Mouse (Mus musculus) neural tube, embryonic 11.5 days (tissue): ENCODE results near the gene Mapk12. TPM values are rescaled to one million over a fixed set of nuclear protein-coding genes. Genes with fewer than 3 reads are reported as not detected.

Experiments used
- ATAC-seq: fragments of 200-750 bp; cut with Nextera tagmentation; 2 replicates; pipeline ENCODE4 v1.8.0; 2017; ENCODE audit warnings: moderate number of reproducible peaks, mild to moderate bottlenecking, moderate TSS enrichment, moderate library complexity; ENCODE audit not compliant: insufficient read depth, low FRiP score, low TSS enrichment
- DNase-seq: peaks from one replicate; pipeline ENCODE4 v3.0.0-alpha.2; 2015; ENCODE audit warnings: low spot score
- H3K27ac ChIP-seq: fragments of 300-500 bp; sonication (generic); 2 replicates; pipeline ENCODE4 v1.5.1; 2014; ENCODE audit warnings: low read depth, mild to moderate bottlenecking, low read length
- H3K27me3 ChIP-seq: fragments of 300-500 bp; sonication (generic); 2 replicates; pipeline ENCODE4 v1.6.1; 2014; ENCODE audit warnings: mild to moderate bottlenecking, low read length, mixed read lengths; ENCODE audit not compliant: control insufficient read depth, insufficient read depth
- H3K36me3 ChIP-seq: fragments of 300-500 bp; sonication (generic); 2 replicates; pipeline ENCODE4 v1.6.1; 2014; ENCODE audit warnings: mild to moderate bottlenecking, low read length, moderate library complexity, mixed read lengths; ENCODE audit not compliant: control insufficient read depth, insufficient read depth
- H3K4me1 ChIP-seq: fragments of 300-500 bp; sonication (generic); 2 replicates; pipeline ENCODE4 v1.6.1; 2014; ENCODE audit warnings: low read length, mixed read lengths; ENCODE audit not compliant: control insufficient read depth, insufficient read depth
- H3K4me2 ChIP-seq: fragments of 300-500 bp; sonication (generic); 2 replicates; pipeline ENCODE4 v1.6.1; 2014; ENCODE audit warnings: low read depth, mild to moderate bottlenecking, moderate library complexity
- H3K4me3 ChIP-seq: fragments of 300-500 bp; sonication (generic); 2 replicates; pipeline ENCODE4 v1.5.1; 2014; ENCODE audit warnings: low read depth, low read length
- H3K9ac ChIP-seq: fragments of 300-500 bp; sonication (generic); 2 replicates; pipeline ENCODE4 v1.6.1; 2014; ENCODE audit warnings: mild to moderate bottlenecking, low read length
- H3K9me3 ChIP-seq: fragments of 300-500 bp; sonication (generic); 2 replicates; pipeline ENCODE4 v1.6.1; 2016; ENCODE audit warnings: low read length; ENCODE audit not compliant: control insufficient read depth
- WGBS: fragments of 180-500 bp; shearing (Covaris S2); extraction: QIAGEN DNeasy Blood & Tissue Kit; methylation state at CpG from one replicate; pipeline ENCODE4 v1.1.7; 2014; 5-methylcytosine and 5-hydroxymethylcytosine counted together
- polyA plus RNA-seq: library from polyadenylated mRNA; unstranded; fragments of >200 nt; fragmentation: Nextera tagmentation; extraction: Ambion mirVana; gene quantifications from 2 replicates; pipeline ENCODE4 v1.2.1, GENCODE M21; 2014

The Mapk12 gene
- polyA plus RNA-seq, 1 experiment from 2014 or later: 20.3 TPM

- H3K4me1 ChIP-seq: no peaks in the 10 kb centered on the region
- no peaks in the 10 kb centered on the region for H3K9me3 ChIP-seq
- no peak for ATAC-seq
- H3K4me3 ChIP-seq: no peak overlapping the region
- H3K9ac ChIP-seq: no peak overlapping the region
- WGBS: 94% methylated on average over 16 of the region's 16 CpGs
- no peak for DNase-seq
- no peaks in the 10 kb centered on the region for H3K27me3 ChIP-seq
- no peak overlapping the region for H3K27ac ChIP-seq
- peaks cover 47% of the 10 kb centered on the region for H3K36me3 ChIP-seq
- H3K4me2 ChIP-seq: no peak overlapping the region
These were observed 18.0 kb upstream of the Mapk12 start for GRCm38 (mm10) chr15:89158516-89158915.

- Histone ChIP-seq H3K4me3 (no peak overlapping the region), H3K9me3 (no peaks in the 10 kb centered on the region), H3K9ac (no peak overlapping the region), H3K36me3 (peaks cover 47% of the 10 kb centered on the region), H3K27ac (no peak overlapping the region), H3K4me1 (no peaks in the 10 kb centered on the region), H3K4me2 (no peak overlapping the region), H3K27me3 (no peaks in the 10 kb centered on the region)
- ATAC-seq (peak; percentile 28; the same call in 1 of the 2 replicates), DNase-seq (peak; percentile 81)
- 72% methylated on average over 7 of the region's 7 CpGs for WGBS
These were observed 17.5 kb upstream of the Mapk12 start for GRCm38 (mm10) chr15:89157954-89158353.

- Histone ChIP-seq H3K4me1 (peaks cover 13% of the 10 kb centered on the region), H3K36me3 (peaks cover 12% of the 10 kb centered on the region), H3K27me3 (peaks cover 8% of the 10 kb centered on the region; the same call in 1 of the 2 replicates), H3K27ac (peak overlapping the region; percentile 61; the same call in 1 of the 2 replicates), H3K4me2 (0 out of 2 replicates have a peak overlapping the region, but pooled peaks have one; percentile 4), H3K9ac (no peak overlapping the region), H3K4me3 (no peak overlapping the region), H3K9me3 (no peaks in the 10 kb centered on the region)
- ATAC-seq (peak; percentile 64), DNase-seq (peak; percentile 74)
These were observed 11.8 kb upstream of the Mapk12 start for GRCm38 (mm10) chr15:89152312-89152711.

- Histone ChIP-seq H3K9ac (peak overlapping the region; percentile 94), H3K4me3 (peak overlapping the region; percentile 78), H3K4me2 (peak overlapping the region; percentile 88), H3K27ac (peak overlapping the region; percentile 81), H3K27me3 (peaks cover 12% of the 10 kb centered on the region; the same call in 1 of the 2 replicates), H3K9me3 (no peaks in the 10 kb centered on the region), H3K36me3 (peaks cover 2% of the 10 kb centered on the region; the same call in 1 of the 2 replicates), H3K4me1 (peaks cover 18% of the 10 kb centered on the region)
- 3% methylated on average over 13 of the region's 13 CpGs for WGBS
- ATAC-seq (0 out of 2 replicates have a peak, but pooled peaks have one; percentile 9), DNase-seq (peak; percentile 51)
These were observed 9.5 kb upstream of the Mapk12 start for GRCm38 (mm10) chr15:89150041-89150390.

- H3K27me3 ChIP-seq: peaks cover 12% of the 10 kb centered on the region; the same call in 1 of the 2 replicates
- peaks cover 18% of the 10 kb centered on the region for H3K4me1 ChIP-seq
- DNase-seq: peak; percentile 71
- H3K27ac ChIP-seq: peak within 1 kb of the TSS; percentile 81
- peak within 1 kb of the TSS; percentile 88 for H3K4me2 ChIP-seq
- peak; percentile 39 for ATAC-seq
- H3K9me3 ChIP-seq: no peaks in the 10 kb centered on the region
- H3K4me3 ChIP-seq: peak within 1 kb of the TSS; percentile 78
- 0% methylated on average over 54 of the region's 61 CpGs for WGBS
- H3K9ac ChIP-seq: peak within 1 kb of the TSS; percentile 94
- H3K36me3 ChIP-seq: peaks cover 2% of the 10 kb centered on the region; the same call in 1 of the 2 replicates
These were observed 9.0 kb upstream of the Mapk12 start, which contains the start of gene Mapk11 for GRCm38 (mm10) chr15:89149271-89150040. TSS of gene Mapk11 (minus strand) at chr15:89149628.

GRCm38 (mm10) chr15:89148496-89149270 is 8.2 kb upstream of the Mapk12 start:
- H3K9ac ChIP-seq: peak overlapping the region; percentile 94
- H3K36me3 ChIP-seq: peaks cover 2% of the 10 kb centered on the region; the same call in 1 of the 2 replicates
- H3K27ac ChIP-seq: peak overlapping the region; percentile 81
- H3K4me2 ChIP-seq: peak overlapping the region; percentile 88
- peaks cover 12% of the 10 kb centered on the region; the same call in 1 of the 2 replicates for H3K27me3 ChIP-seq
- WGBS: 7% methylated on average over 25 of the region's 25 CpGs
- ATAC-seq (0 out of 2 replicates have a peak, but pooled peaks have one; percentile 15), DNase-seq (peak; percentile 51)
- peak overlapping the region; percentile 78 for H3K4me3 ChIP-seq
- H3K9me3 ChIP-seq: no peaks in the 10 kb centered on the region
- peaks cover 18% of the 10 kb centered on the region for H3K4me1 ChIP-seq

GRCm38 (mm10) chr15:89147895-89148294 is 7.4 kb upstream of the Mapk12 start:
- peak overlapping the region; percentile 78 for H3K4me3 ChIP-seq
- ATAC-seq (no peak), DNase-seq (no peak)
- 38% methylated on average over 4 of the region's 4 CpGs for WGBS
- H3K9me3 ChIP-seq: no peaks in the 10 kb centered on the region
- H3K27ac ChIP-seq: no peak overlapping the region
- peaks cover 12% of the 10 kb centered on the region; the same call in 1 of the 2 replicates for H3K27me3 ChIP-seq
- peaks cover 18% of the 10 kb centered on the region for H3K4me1 ChIP-seq
- no peak overlapping the region for H3K9ac ChIP-seq
- peaks cover 2% of the 10 kb centered on the region; the same call in 1 of the 2 replicates for H3K36me3 ChIP-seq
- H3K4me2 ChIP-seq: peak overlapping the region; percentile 88

- 24% methylated on average over 10 of the region's 10 CpGs for WGBS
- no peak overlapping the region for H3K27ac ChIP-seq
These were observed 7.0 kb upstream of the Mapk12 start for GRCm38 (mm10) chr15:89147456-89147855.

More at GRCm38 (mm10) chr15:89147456-89147855, 7.0 kb upstream of the Mapk12 start:
- peaks cover 18% of the 10 kb centered on the region for H3K4me1 ChIP-seq
- DNase-seq: no peak
- peak overlapping the region; percentile 78 for H3K4me3 ChIP-seq
- H3K27me3 ChIP-seq: peaks cover 12% of the 10 kb centered on the region; the same call in 1 of the 2 replicates
- peaks cover 2% of the 10 kb centered on the region; the same call in 1 of the 2 replicates for H3K36me3 ChIP-seq
- no peaks in the 10 kb centered on the region for H3K9me3 ChIP-seq
- no peak overlapping the region for H3K9ac ChIP-seq
- no peak for ATAC-seq
- peak overlapping the region; percentile 88 for H3K4me2 ChIP-seq
